Mouse (Mus musculus) cerebellum, postnatal 4 days (tissue): Measurements from ENCODE around the gene Cap2.

Source experiments
- DNase-seq, 2 experiments: peaks; one replicate each; pipeline ENCODE4 v3.0.0; 2022; ENCODE audit warnings: low spot score in 2 of 2, mixed read lengths in 1 of 2

Cap2 gene

GRCm38 (mm10) chr13:46501800-46502389 is at the start of gene Cap2:
TSS of gene Cap2 (plus strand) at chr13:46501848.
- peak; percentile 26 to 43 for DNase-seq

- no peak for DNase-seq
These were observed 42.1 kb upstream of the Cap2 start for GRCm38 (mm10) chr13:46459546-46459945.

- DNase-seq: no peak
These were observed 39.4 kb upstream of the Cap2 start for GRCm38 (mm10) chr13:46462280-46462679.

- no peak for DNase-seq
These were observed 37.9 kb upstream of the Cap2 start for GRCm38 (mm10) chr13:46463764-46464163.

DNA sequence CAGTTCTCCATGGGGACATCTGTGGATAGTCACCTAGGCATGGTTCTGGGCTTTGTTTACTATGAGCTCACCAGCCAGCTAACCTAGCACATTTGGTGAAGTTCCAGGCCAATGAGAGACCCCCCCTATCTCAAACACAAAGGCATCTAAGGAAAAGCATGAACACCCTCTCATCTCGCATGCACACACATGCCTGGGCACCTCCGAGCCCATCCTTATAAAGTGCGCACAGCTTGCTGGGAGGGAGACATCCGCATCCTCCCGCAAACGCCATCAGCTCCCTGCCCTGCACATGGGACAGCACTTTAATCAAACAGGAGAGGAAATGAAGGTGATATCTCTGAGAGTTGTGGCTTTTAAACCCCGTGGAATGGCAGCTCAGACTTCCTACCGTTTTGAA is 33.4 kb upstream of the Cap2 start:
- DNase-seq: no peak

- DNase-seq: no peak
These were observed 32.1 kb upstream of the Cap2 start for GRCm38 (mm10) chr13:46469536-46469935.

DNA sequence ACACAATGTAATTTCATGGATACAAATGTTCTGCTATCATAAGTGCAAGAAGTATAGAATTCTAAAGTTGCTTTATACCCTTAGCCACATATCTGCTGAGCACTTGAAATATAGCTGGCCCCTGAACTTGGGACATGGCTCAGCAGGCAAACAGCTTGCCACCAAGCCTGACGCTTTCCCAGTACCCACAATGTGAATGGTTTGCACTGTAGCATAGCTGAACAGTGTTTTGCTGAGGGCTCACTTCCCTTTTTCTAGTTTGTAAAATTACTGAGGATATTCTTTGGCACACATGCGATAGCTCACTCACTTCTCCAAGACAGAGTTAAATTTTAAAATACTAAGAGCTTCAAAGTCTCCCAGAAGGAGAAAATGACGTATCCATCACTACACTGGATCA is 20.4 kb upstream of the Cap2 start:
- no peak for DNase-seq

DNA sequence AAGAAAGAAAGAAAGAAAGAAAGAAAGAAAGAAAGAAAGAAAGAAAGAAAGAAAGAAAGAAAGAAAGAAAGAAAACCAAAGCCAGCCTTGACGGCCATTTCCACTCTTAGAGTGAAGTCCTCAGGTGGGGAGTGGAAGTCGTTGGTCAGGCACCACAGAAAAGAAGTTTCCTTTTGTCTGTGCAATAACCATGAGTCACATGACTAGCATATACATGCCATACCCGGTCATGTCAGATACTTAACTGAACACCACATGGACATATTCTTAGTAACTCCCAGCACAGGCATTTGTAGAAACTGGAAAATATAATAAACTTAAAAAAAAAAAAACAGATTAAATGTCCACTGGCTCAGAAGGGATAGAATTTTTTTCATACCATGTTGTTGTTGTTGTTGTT is 16.0 kb upstream of the Cap2 start:
- DNase-seq: no peak

DNA sequence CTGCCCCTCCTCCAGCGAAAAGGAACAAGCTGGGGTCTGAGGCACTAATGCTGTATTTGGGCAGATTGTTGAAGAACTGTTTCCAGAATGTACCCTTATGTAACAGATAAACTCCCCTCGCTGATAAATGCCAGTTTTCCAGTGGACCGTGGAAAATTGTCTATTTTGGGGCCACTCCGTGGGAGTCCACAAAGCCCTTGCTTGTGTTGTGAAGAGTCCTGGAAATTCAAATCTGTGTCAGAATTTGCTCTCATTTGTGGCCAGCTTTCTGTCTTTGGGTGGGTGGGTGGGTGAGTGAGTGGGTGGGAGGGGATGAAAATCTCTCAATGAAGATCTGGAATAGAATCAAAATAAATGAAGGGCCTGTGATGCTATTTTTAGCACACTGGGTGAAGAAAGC is 13.5 kb upstream of the Cap2 start:
- DNase-seq: no peak

DNA sequence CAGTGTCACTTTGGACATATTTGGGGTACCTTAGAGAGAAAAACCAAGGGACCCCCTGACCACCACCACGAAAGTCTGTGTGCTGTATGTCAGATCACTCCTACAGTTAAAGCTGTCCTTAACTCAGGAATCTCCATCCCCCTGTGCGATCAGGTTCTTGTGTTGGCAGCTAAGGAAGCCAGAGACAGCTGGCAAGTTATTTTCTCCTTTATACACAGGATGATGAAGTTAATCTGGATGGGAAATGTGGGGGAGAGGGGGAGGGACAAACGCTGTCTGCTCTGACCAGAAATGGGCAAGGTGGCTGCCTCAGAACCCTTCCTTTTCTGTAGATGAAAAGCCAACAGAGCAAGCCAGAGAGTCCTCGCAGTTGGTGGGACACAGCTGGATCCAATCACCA is 11.0 kb upstream of the Cap2 start:
- DNase-seq: no peak

GRCm38 (mm10) chr13:46502390-46502891 is 793 bp downstream of the Cap2 start:
- DNase-seq: no peak

DNA sequence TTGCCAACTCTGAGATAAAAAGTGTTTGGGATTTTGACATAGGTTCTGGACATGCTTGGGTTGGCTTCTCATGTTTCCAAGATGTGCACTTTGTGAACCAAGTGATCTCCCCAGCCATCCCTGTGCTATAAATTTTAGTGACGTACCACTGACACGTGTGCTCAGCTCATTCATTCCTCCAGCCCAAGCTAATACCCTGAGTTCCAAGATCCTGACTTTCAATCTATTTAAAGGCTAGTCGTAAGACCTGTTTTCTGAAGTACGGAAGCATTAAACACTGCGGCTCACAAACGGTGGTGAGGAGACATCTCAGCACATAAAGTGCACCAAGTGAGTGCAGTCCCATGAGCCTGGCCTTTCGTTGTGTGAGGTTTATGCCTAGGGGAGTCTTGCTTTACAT is 6.3 kb downstream of the Cap2 start:
- no peak for DNase-seq

GRCm38 (mm10) chr13:46508823-46509222 is 7.2 kb downstream of the Cap2 start:
- DNase-seq: no peak

- DNase-seq: no peak
These were observed 8.8 kb downstream of the Cap2 start for GRCm38 (mm10) chr13:46510460-46510859.

DNA sequence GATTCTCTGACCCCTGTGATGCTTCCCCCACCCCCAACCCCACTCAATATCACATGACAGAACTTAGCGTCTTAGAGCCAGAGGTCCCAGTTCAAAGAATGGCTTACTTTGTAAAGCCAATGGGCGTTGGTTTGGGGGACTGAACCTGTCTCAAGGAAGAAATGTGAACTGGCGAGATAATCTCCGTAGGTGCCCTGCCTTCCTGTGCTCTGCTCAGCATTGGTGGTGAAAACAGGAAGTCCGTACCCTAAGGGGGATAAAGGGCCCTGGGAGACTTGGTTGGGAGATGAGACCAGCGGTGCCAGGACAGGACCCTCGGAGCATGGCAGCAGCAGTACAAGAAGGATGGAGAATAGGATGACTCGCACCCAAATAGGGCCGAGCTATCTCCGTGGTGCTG is 12.8 kb downstream of the Cap2 start:
- no peak for DNase-seq

DNA sequence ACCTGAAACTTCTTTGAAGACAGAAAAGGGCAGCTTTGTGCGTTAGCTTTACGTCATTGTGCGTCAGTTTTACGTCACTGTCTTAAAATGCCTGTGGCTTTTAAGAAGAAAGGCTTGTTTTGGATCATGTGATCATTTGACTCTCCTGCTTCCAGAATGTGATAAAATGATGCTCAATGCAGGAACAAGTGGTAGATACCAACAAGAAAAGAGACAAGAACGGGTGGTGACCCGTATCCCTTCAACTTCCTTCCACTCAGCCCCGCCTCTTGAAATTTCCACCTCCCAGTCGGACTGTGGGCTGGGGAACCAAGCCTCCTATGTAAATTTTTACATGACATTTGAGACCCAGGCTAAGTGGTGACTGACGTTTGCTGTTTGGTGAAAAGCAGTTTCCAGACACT is 13.5 kb downstream of the Cap2 start:
- no peak for DNase-seq

- DNase-seq: no peak
These were observed 13.9 kb downstream of the Cap2 start for GRCm38 (mm10) chr13:46515524-46515923.

DNA sequence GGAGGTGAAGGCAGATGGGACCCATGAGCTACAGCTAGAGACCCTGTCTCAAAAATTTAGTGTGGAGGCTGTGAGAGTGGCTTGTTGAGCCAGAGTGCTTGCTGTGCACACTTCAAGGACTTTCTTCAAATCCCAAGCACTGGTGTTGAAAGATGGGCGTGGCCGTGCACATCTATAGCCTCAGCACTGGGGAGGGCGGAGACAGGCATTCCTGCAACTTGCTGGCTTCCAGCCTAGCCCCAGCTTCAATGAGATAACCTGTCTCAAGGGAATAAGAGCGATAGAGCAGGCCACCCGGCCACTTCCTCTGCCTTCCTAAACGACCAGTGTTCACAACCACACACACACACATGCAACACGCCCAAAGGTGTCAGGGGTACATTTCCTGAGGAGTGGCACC is 14.5 kb downstream of the Cap2 start:
- DNase-seq: no peak

DNA sequence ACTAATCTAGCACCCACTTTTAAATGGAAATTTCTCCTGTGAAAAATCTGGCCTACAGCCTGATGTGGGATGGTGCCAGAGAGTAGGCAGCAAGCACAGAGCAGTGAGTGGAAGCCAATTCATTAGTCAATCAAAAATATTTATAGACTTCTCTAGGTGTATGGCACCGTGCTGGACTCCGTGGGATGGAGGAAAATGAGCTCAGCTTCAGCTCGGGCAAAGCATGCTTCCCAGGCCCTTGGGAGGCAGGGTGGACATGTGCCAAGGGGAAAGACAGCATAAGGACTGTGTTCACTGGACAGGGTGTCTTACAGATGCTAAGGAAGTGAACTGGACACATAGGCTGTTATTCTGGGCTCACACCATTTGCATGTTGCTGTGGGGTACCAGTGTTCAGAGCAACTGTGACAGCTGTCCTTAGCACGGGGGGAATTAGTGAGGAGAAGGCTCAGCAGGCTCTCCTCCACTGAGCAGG is 15.6 kb downstream of the Cap2 start:
- peak in 1 of 2 experiments; percentile 52 for DNase-seq

GRCm38 (mm10) chr13:46521482-46521881 is 19.8 kb downstream of the Cap2 start:
- DNase-seq: no peak

DNA sequence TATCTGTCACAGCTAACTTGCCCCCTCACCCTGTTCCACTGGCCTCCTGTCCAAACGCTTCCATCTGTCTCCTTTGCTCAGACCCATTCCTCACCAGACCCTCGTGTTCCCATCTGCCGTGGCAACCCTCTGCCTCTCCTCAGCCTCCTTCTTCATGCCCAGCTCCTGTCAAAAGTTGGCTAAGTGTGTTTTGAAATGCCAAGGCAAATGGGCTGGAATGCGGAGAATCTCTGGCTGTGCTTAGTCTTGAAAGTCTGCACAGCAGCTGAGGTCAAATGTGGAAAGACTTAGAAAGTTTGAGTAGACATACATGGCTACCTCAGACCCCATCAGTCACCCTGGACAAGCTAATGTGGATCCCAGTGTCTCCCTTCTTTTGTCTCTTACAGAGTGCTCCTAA is 21.1 kb downstream of the Cap2 start:
- DNase-seq: peak in 1 of 2 experiments; percentile 29

- DNase-seq: no peak
These were observed 21.6 kb downstream of the Cap2 start for GRCm38 (mm10) chr13:46523235-46523634.

DNA sequence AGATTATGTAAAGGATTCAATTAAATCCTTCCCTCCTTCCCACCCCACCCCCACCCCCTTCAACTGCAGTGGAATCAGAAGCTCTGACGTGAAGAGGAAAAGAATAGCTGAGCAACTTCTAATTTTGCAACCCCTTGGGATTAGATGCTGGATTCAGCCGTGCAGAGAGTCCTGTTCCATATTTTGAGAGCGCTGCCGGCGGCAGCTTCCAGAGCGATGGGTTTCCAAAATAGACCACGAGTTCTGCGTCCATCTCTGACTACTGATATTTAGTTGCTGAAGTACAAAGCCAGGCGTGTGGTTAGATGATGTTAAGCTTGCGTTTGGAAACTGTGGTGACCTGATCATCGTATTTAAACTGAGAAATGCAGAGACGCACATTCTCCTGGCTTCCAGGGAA is 22.1 kb downstream of the Cap2 start:
- no peak for DNase-seq
